ENCODE assay signal across 18 mouse cellular contexts in genomic region chr15:31020769-31021168, GRCm38 (mm10).
"Had no signal": no experiment of that assay in that cellular context is flagged by ENCODE, and none has a peak within 500 bp of the region (broad histone marks: within the 10 kb centered on the region; RNA-seq: fewer than 3 reads in every experiment).

No protein-coding gene starts in this region.

- DNase-seq: liver, postnatal 0 days; lung, adult 2 months; lung, postnatal 14 days; lung, postnatal 36 days; right cerebral cortex, postnatal 14 days; thymus, adult 2 months; thymus, postnatal 14 days; thymus, postnatal 4 days had no signal

- ATAC-seq: liver, postnatal 0 days; lung, postnatal 0 days; midbrain, embryonic 13.5 days; midbrain, embryonic 15.5 days had no signal

- H3K4me3 ChIP-seq: lung, embryonic 15.5 days; megakaryocyte, embryonic 14.5 days; midbrain, embryonic 13.5 days; midbrain, embryonic 15.5 days; neural tube, embryonic 12.5 days; stomach, embryonic 15.5 days had no signal

- H3K27me3 ChIP-seq: lung, embryonic 15.5 days; midbrain, embryonic 13.5 days; midbrain, embryonic 15.5 days; neural tube, embryonic 12.5 days; stomach, embryonic 15.5 days had no signal

- H3K9ac ChIP-seq: liver, postnatal 0 days; lung, embryonic 15.5 days; midbrain, embryonic 13.5 days; midbrain, embryonic 15.5 days; neural tube, embryonic 12.5 days; stomach, embryonic 15.5 days had no signal

- H3K27ac ChIP-seq: lung, embryonic 15.5 days; macrophage; midbrain, embryonic 13.5 days; midbrain, embryonic 15.5 days; neural tube, embryonic 12.5 days; stomach, embryonic 15.5 days; stomach, postnatal 0 days had no signal

- H3K4me1 ChIP-seq: lung, embryonic 15.5 days; megakaryocyte, embryonic 14.5 days; midbrain, embryonic 15.5 days; neural tube, embryonic 12.5 days; stomach, embryonic 15.5 days had no signal

- H3K9me3 ChIP-seq: lung, embryonic 15.5 days; midbrain, embryonic 13.5 days; midbrain, embryonic 15.5 days; neural tube, embryonic 12.5 days; stomach, embryonic 15.5 days had no signal

- H3K36me3 ChIP-seq: lung, embryonic 15.5 days; midbrain, embryonic 15.5 days; neural tube, embryonic 12.5 days; stomach, embryonic 15.5 days had no signal

- H3K4me2 ChIP-seq: lung, embryonic 15.5 days; midbrain, embryonic 11.5 days; midbrain, embryonic 13.5 days; midbrain, embryonic 15.5 days; neural tube, embryonic 12.5 days; stomach, embryonic 15.5 days had no signal
